Mouse (Mus musculus): ENCODE measurements around the gene Akr1e1.

GRCm38 (mm10) chr13:4606821-4607220, 2.2 kb downstream of the Akr1e1 start:
- TF ChIP-seq CTCF (IDR thresholded peaks at IDR 0.05; ENCODE audit: control insufficient read depth, insufficient read depth, insufficient replicate concordance, low read depth, low read length) (no peak), POLR2A (IDR thresholded peaks at IDR 0.05; ENCODE audit: control insufficient read depth, low read depth, low read length) (no peak)

Data from testis, adult 2 months (tissue).